Mouse (Mus musculus): Measurements from ENCODE around the gene Gm10719. TPM values are rescaled to one million over a fixed set of nuclear protein-coding genes. Genes with fewer than 3 reads are reported as not detected.
"Not testable (repeated sequence)": the region's sequence is repeated elsewhere in the genome, so short reads cannot be mapped to it uniquely, and the experiment has no call there.

Gm10719 gene
- polyA plus RNA-seq, 1 experiment from 2014 or later = not detected

- H3K9me3 ChIP-seq (ENCODE audit: control insufficient read depth, low read length); H3K36me3 ChIP-seq (ENCODE audit: control insufficient read depth, insufficient read depth); H3K27me3 ChIP-seq (replicated peaks; ENCODE audit: control insufficient read depth, insufficient read depth, low read length); H3K4me3 ChIP-seq (replicated peaks; ENCODE audit: low read length); ATAC-seq; H3K4me2 ChIP-seq (ENCODE audit: low read length); H3K4me1 ChIP-seq (replicated peaks; ENCODE audit: control insufficient read depth, insufficient read depth, low read length); H3K27ac ChIP-seq (ENCODE audit: low read length); H3K9ac ChIP-seq (replicated peaks; ENCODE audit: low read depth, low read length): not testable (repeated sequence)
- WGBS = 77% methylated on average over 14 of the region's 16 CpGs
Measured at GRCm38 (mm10) chr9:3023985-3024648, 6.9 kb downstream of the Gm10719 start.

GRCm38 (mm10) chr9:3024912-3025467 lies 7.8 kb downstream of the Gm10719 start, which contains the start of gene Gm10717:
Gene Gm10717, plus strand, starts transcription at chr9:3025417.
- 75% methylated on average over 12 of the region's 12 CpGs for WGBS
- H3K36me3 ChIP-seq (ENCODE audit: control insufficient read depth, insufficient read depth); H3K4me1 ChIP-seq (replicated peaks; ENCODE audit: control insufficient read depth, insufficient read depth, low read length); H3K4me3 ChIP-seq (replicated peaks; ENCODE audit: low read length); H3K27ac ChIP-seq (ENCODE audit: low read length); H3K9me3 ChIP-seq (ENCODE audit: control insufficient read depth, low read length); H3K4me2 ChIP-seq (ENCODE audit: low read length); H3K9ac ChIP-seq (replicated peaks; ENCODE audit: low read depth, low read length); H3K27me3 ChIP-seq (replicated peaks; ENCODE audit: control insufficient read depth, insufficient read depth, low read length); ATAC-seq: not testable (repeated sequence)

- WGBS = 66% methylated on average over 4 of the region's 6 CpGs
Measured at GRCm38 (mm10) chr9:3025653-3026052, 8.4 kb downstream of the Gm10719 start.

GRCm38 (mm10) chr9:3026136-3026535 lies 8.9 kb downstream of the Gm10719 start:
- not testable (repeated sequence) for H3K27ac ChIP-seq (ENCODE audit: low read length); ATAC-seq; H3K36me3 ChIP-seq (ENCODE audit: control insufficient read depth, insufficient read depth); H3K4me1 ChIP-seq (replicated peaks; ENCODE audit: control insufficient read depth, insufficient read depth, low read length); H3K9me3 ChIP-seq (ENCODE audit: control insufficient read depth, low read length); H3K9ac ChIP-seq (replicated peaks; ENCODE audit: low read depth, low read length); H3K4me3 ChIP-seq (replicated peaks; ENCODE audit: low read length); H3K4me2 ChIP-seq (ENCODE audit: low read length); H3K27me3 ChIP-seq (replicated peaks; ENCODE audit: control insufficient read depth, insufficient read depth, low read length)
- 78% methylated on average over 5 of the region's 5 CpGs for WGBS

More at GRCm38 (mm10) chr9:3025653-3026052, 8.4 kb downstream of the Gm10719 start:
- not testable (repeated sequence) for H3K9ac ChIP-seq (replicated peaks; ENCODE audit: low read depth, low read length); H3K36me3 ChIP-seq (ENCODE audit: control insufficient read depth, insufficient read depth); H3K27ac ChIP-seq (ENCODE audit: low read length); H3K4me3 ChIP-seq (replicated peaks; ENCODE audit: low read length); H3K4me1 ChIP-seq (replicated peaks; ENCODE audit: control insufficient read depth, insufficient read depth, low read length); H3K4me2 ChIP-seq (ENCODE audit: low read length); ATAC-seq; H3K9me3 ChIP-seq (ENCODE audit: control insufficient read depth, low read length); H3K27me3 ChIP-seq (replicated peaks; ENCODE audit: control insufficient read depth, insufficient read depth, low read length)

GRCm38 (mm10) chr9:3026741-3027140 lies 9.5 kb downstream of the Gm10719 start:
- not testable (repeated sequence) for H3K4me3 ChIP-seq (replicated peaks; ENCODE audit: low read length); H3K4me2 ChIP-seq (ENCODE audit: low read length); ATAC-seq; H3K36me3 ChIP-seq (ENCODE audit: control insufficient read depth, insufficient read depth); H3K27me3 ChIP-seq (replicated peaks; ENCODE audit: control insufficient read depth, insufficient read depth, low read length); H3K9ac ChIP-seq (replicated peaks; ENCODE audit: low read depth, low read length); H3K4me1 ChIP-seq (replicated peaks; ENCODE audit: control insufficient read depth, insufficient read depth, low read length); H3K9me3 ChIP-seq (ENCODE audit: control insufficient read depth, low read length); H3K27ac ChIP-seq (ENCODE audit: low read length)
- WGBS = 70% methylated on average over 9 of the region's 9 CpGs

- not testable (repeated sequence) for H3K27me3 ChIP-seq (replicated peaks; ENCODE audit: control insufficient read depth, insufficient read depth, low read length); H3K4me1 ChIP-seq (replicated peaks; ENCODE audit: control insufficient read depth, insufficient read depth, low read length); H3K4me3 ChIP-seq (replicated peaks; ENCODE audit: low read length); H3K36me3 ChIP-seq (ENCODE audit: control insufficient read depth, insufficient read depth); H3K9me3 ChIP-seq (ENCODE audit: control insufficient read depth, low read length); H3K4me2 ChIP-seq (ENCODE audit: low read length); H3K9ac ChIP-seq (replicated peaks; ENCODE audit: low read depth, low read length); H3K27ac ChIP-seq (ENCODE audit: low read length); ATAC-seq
- 77% methylated on average over 9 of the region's 9 CpGs for WGBS
Measured at GRCm38 (mm10) chr9:3027200-3027599, 10.0 kb downstream of the Gm10719 start.

- H3K27me3 ChIP-seq (replicated peaks; ENCODE audit: control insufficient read depth, insufficient read depth, low read length); H3K9ac ChIP-seq (replicated peaks; ENCODE audit: low read depth, low read length); H3K4me3 ChIP-seq (replicated peaks; ENCODE audit: low read length); H3K36me3 ChIP-seq (ENCODE audit: control insufficient read depth, insufficient read depth); H3K27ac ChIP-seq (ENCODE audit: low read length); ATAC-seq; H3K9me3 ChIP-seq (ENCODE audit: control insufficient read depth, low read length); H3K4me1 ChIP-seq (replicated peaks; ENCODE audit: control insufficient read depth, insufficient read depth, low read length); H3K4me2 ChIP-seq (ENCODE audit: low read length): not testable (repeated sequence)
- WGBS = 71% methylated on average over 12 of the region's 16 CpGs
Measured at GRCm38 (mm10) chr9:3029276-3030000, 12.2 kb downstream of the Gm10719 start.

GRCm38 (mm10) chr9:3030677-3031318 lies 13.6 kb downstream of the Gm10719 start:
- not testable (repeated sequence) for H3K4me1 ChIP-seq (replicated peaks; ENCODE audit: control insufficient read depth, insufficient read depth, low read length); H3K4me2 ChIP-seq (ENCODE audit: low read length); H3K27ac ChIP-seq (ENCODE audit: low read length); H3K9me3 ChIP-seq (ENCODE audit: control insufficient read depth, low read length); H3K4me3 ChIP-seq (replicated peaks; ENCODE audit: low read length); H3K27me3 ChIP-seq (replicated peaks; ENCODE audit: control insufficient read depth, insufficient read depth, low read length); ATAC-seq; H3K9ac ChIP-seq (replicated peaks; ENCODE audit: low read depth, low read length); H3K36me3 ChIP-seq (ENCODE audit: control insufficient read depth, insufficient read depth)
- WGBS = 68% methylated on average over 2 of the region's 10 CpGs

- not testable (repeated sequence) for ATAC-seq; H3K9me3 ChIP-seq (ENCODE audit: control insufficient read depth, low read length); H3K36me3 ChIP-seq (ENCODE audit: control insufficient read depth, insufficient read depth); H3K9ac ChIP-seq (replicated peaks; ENCODE audit: low read depth, low read length); H3K4me2 ChIP-seq (ENCODE audit: low read length); H3K4me3 ChIP-seq (replicated peaks; ENCODE audit: low read length); H3K4me1 ChIP-seq (replicated peaks; ENCODE audit: control insufficient read depth, insufficient read depth, low read length); H3K27me3 ChIP-seq (replicated peaks; ENCODE audit: control insufficient read depth, insufficient read depth, low read length); H3K27ac ChIP-seq (ENCODE audit: low read length)
- no CpG with 5 or more reads among the region's 8 CpGs for WGBS
Measured at GRCm38 (mm10) chr9:3034299-3034698, 17.1 kb downstream of the Gm10719 start, which contains the start of gene Gm17535. Gene Gm17535, plus strand, starts transcription at chr9:3034599.

All from forebrain, embryonic 16.5 days (tissue).